Comparison of ENCODE assay signal across 33 mouse cellular contexts in the genomic region with DNA sequence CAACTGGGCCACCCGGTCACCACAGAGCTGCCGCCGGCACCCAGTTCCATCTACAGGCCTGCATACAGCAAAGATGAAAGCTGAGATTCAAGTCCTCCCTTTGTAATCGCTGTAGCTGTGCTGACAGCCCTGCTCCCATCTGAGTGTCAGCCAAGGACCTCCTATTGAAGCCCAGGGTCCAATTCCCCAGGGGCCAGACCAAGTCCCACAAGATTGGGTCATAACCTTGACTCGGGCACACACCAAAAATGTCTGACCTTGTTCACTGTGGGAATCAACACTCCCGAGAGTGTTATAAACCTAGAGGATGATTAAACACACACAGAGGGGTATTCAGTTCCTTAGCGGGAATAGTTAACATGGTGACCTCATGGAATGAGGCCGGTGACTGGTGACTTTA. TPM values are rescaled to one million over a fixed set of nuclear protein-coding genes. Genes with fewer than 3 reads are reported as not detected.
DNase-seq lines count a peak whose midpoint lies in the region; ATAC-seq and TF ChIP-seq lines count a peak whose summit lies in the region.
"Had no signal": no experiment of that assay in that cellular context is flagged by ENCODE, and none has a peak within 500 bp of the region (broad histone marks: within the 10 kb centered on the region; RNA-seq: fewer than 3 reads in every experiment).

No protein-coding gene starts in this region.

- TF ChIP-seq POLR2A in kidney, adult 2 months (IDR thresholded peaks at IDR 0.05; ENCODE audit: low read depth, low read length), result no peak
- no peak for TF ChIP-seq POLR2A in bone marrow, adult 2 months (IDR thresholded peaks at IDR 0.05; ENCODE audit: borderline replicate concordance, control insufficient read depth, low read depth, low read length)

- no peak for ATAC-seq in liver, embryonic 14.5 days (ENCODE audit: insufficient read depth)
- ATAC-seq: activated CD4-positive, CD25-positive, alpha-beta regulatory T cell, adult 4 months; forebrain, embryonic 15.5 days; midbrain, embryonic 13.5 days had no signal

- no peak for TF ChIP-seq EP300 in liver, embryonic 14.5 days (IDR thresholded peaks at IDR 0.05; ENCODE audit: low read depth)

- no peak for TF ChIP-seq CTCF in kidney, adult 2 months (conservative IDR thresholded peaks at IDR 0.05; ENCODE audit: insufficient read depth, insufficient read length, low read depth, low read length)
- no peak for TF ChIP-seq CTCF in bone marrow, adult 2 months (IDR thresholded peaks at IDR 0.05; ENCODE audit: control insufficient read depth, insufficient read depth, low read length)
- TF ChIP-seq CTCF in liver, embryonic 14.5 days (IDR thresholded peaks at IDR 0.05; ENCODE audit: low read depth), result no peak
- TF ChIP-seq CTCF in layer of hippocampus, adult 2 months (conservative IDR thresholded peaks at IDR 0.05), result no peak

- peak overlapping the region; percentile 59; the same call in 1 of the 2 replicates for H3K4me2 ChIP-seq in liver, embryonic 14.5 days (ENCODE audit: low read depth)
- H3K4me2 ChIP-seq: forebrain, embryonic 15.5 days; heart, embryonic 12.5 days; hindbrain, embryonic 15.5 days; lung, embryonic 15.5 days; midbrain, embryonic 13.5 days; neural tube, embryonic 13.5 days; stomach, embryonic 15.5 days had no signal

- no peaks in the 10 kb centered on the region for H3K27me3 ChIP-seq in kidney, adult 2 months (replicated peaks; ENCODE audit: control insufficient read depth, insufficient read depth, low read length)
- no peaks in the 10 kb centered on the region for H3K27me3 ChIP-seq in liver, embryonic 14.5 days (ENCODE audit: control insufficient read depth, insufficient read depth, low read length)
- H3K27me3 ChIP-seq: CH12.LX; forebrain, embryonic 15.5 days; heart, embryonic 12.5 days; hindbrain, embryonic 15.5 days; lung, embryonic 15.5 days; midbrain, embryonic 13.5 days; neural tube, embryonic 13.5 days; stomach, embryonic 15.5 days had no signal

- H3K4me1 ChIP-seq in kidney, adult 2 months (ENCODE audit: control insufficient read depth, insufficient read depth, low read length), result peaks cover 11% of the 10 kb centered on the region
- H3K4me1 ChIP-seq in bone marrow, adult 2 months (ENCODE audit: control insufficient read depth, insufficient read depth, low read length), result peaks cover 5% of the 10 kb centered on the region
- peaks cover 89% of the 10 kb centered on the region in 2 experiments for H3K4me1 ChIP-seq in liver, embryonic 14.5 days (replicated peaks; ENCODE audit: control insufficient read depth in 2 of 2, insufficient read depth in 2 of 2, low read length in 1 of 2)

- 50% methylated on average over 8 of the region's 8 CpGs for WGBS in kidney, adult 2 months
- 91% methylated on average over 8 of the region's 8 CpGs for WGBS in bone marrow, adult 2 months
- 83% methylated on average over 8 of the region's 8 CpGs for WGBS in liver, embryonic 14.5 days (ENCODE audit: insufficient replicate concordance)

- H3K9ac ChIP-seq in liver, embryonic 14.5 days (replicated peaks), result peak overlapping the region; percentile 60; the same call in 1 of the 2 replicates
- H3K9ac ChIP-seq: forebrain, embryonic 15.5 days; heart, embryonic 12.5 days; hindbrain, embryonic 15.5 days; lung, embryonic 15.5 days; midbrain, embryonic 13.5 days; neural tube, embryonic 13.5 days; stomach, embryonic 15.5 days had no signal

- H3K36me3 ChIP-seq in kidney, adult 2 months (ENCODE audit: control insufficient read depth, insufficient read depth, low read length), result no peaks in the 10 kb centered on the region
- peaks cover 2% of the 10 kb centered on the region for H3K36me3 ChIP-seq in liver, embryonic 14.5 days (replicated peaks; ENCODE audit: control insufficient read depth, insufficient read depth, low read depth)
- H3K36me3 ChIP-seq: forebrain, embryonic 15.5 days; hindbrain, embryonic 15.5 days had no signal

- H3K4me3 ChIP-seq in kidney, adult 2 months (ENCODE audit: insufficient read depth, low read depth, low read length), result no peak overlapping the region
- H3K4me3 ChIP-seq in bone marrow, adult 2 months (replicated peaks; ENCODE audit: control insufficient read depth, low read depth, low read length), result no peak overlapping the region
- no peak overlapping the region for H3K4me3 ChIP-seq in liver, embryonic 14.5 days (ENCODE audit: insufficient read depth in 1 of 2, low read depth in 2 of 2, low read length in 2 of 2)
- H3K4me3 ChIP-seq in layer of hippocampus, adult 2 months, result no peak overlapping the region
- H3K4me3 ChIP-seq: forebrain, embryonic 15.5 days; heart, embryonic 12.5 days; hindbrain, embryonic 10.5 days; hindbrain, embryonic 15.5 days; lung, embryonic 15.5 days; midbrain, embryonic 13.5 days; neural tube, embryonic 13.5 days; stomach, embryonic 15.5 days had no signal

- H3K9me3 ChIP-seq in liver, embryonic 14.5 days (ENCODE audit: control insufficient read depth, low read length), result no peaks in the 10 kb centered on the region
- H3K9me3 ChIP-seq: forebrain, embryonic 15.5 days; heart, embryonic 12.5 days; hindbrain, embryonic 10.5 days; hindbrain, embryonic 15.5 days; lung, embryonic 15.5 days; midbrain, embryonic 13.5 days; neural tube, embryonic 13.5 days; stomach, embryonic 15.5 days had no signal

- no peak overlapping the region for H3K27ac ChIP-seq in kidney, adult 2 months (ENCODE audit: insufficient read depth, low read depth, low read length)
- H3K27ac ChIP-seq in bone marrow, adult 2 months (ENCODE audit: control insufficient read depth, insufficient read depth, low read depth, low read length, poor library complexity), result peak overlapping the region; percentile 47
- H3K27ac ChIP-seq in liver, embryonic 14.5 days, result peak overlapping the region; percentile 85
- no peak overlapping the region for H3K27ac ChIP-seq in layer of hippocampus, adult 2 months
- H3K27ac ChIP-seq: forebrain, embryonic 15.5 days; hindbrain, embryonic 10.5 days; hindbrain, embryonic 15.5 days; lung, embryonic 15.5 days; midbrain, embryonic 13.5 days; neural tube, embryonic 13.5 days; stomach, embryonic 15.5 days had no signal

- DNase-seq in adrenal gland, postnatal 10 days, result peak; percentile 46
- no peak for DNase-seq in adrenal gland, adult 18-20 months (ENCODE audit: low spot score in 2 of 2)
- DNase-seq in kidney, adult 2 months, result peak; percentile 66
- no peak for DNase-seq in kidney, postnatal 36 days
- no peak for DNase-seq in liver, embryonic 14.5 days (ENCODE audit: low read depth in 3 of 3, low spot score in 3 of 3)
- DNase-seq in layer of hippocampus, adult 2 months (ENCODE audit: low spot score in 2 of 2), result no peak
- no peak for DNase-seq in spleen, postnatal 36 days (ENCODE audit: low spot score in 2 of 2)
- DNase-seq: adrenal gland, adult 8-10 months; cerebellum, adult 11-12 months; cerebellum, adult 9-11 months; gastrocnemius, postnatal 25 days; heart, adult 11 months; heart, postnatal 14 days; kidney, adult 8-10 months; layer of hippocampus, postnatal 36 days; left cerebral cortex, postnatal 4 days; lung, postnatal 36 days had no signal

RNA-seq across cellular contexts. Expression of a gene that starts 11.9 kb away (rescaled TPM):
- total RNA-seq in adrenal gland, postnatal 10 days (2021), result 10 to 100 TPM; 14.2 to 20.0 TPM
- 10 to 100 TPM; 15.0 to 15.5 TPM for total RNA-seq in adrenal gland, adult 18-20 months (2021)
- 11.3 and 12.1 TPM in 2 replicates for polyA plus RNA-seq in kidney, adult 2 months (2012; rRNA removed)
- polyA plus RNA-seq in bone marrow, adult 2 months (2011; ENCODE audit: insufficient read depth, insufficient read length, low replicate concordance, missing spikeins), result 13.0 and 14.4 TPM in 2 replicates
- 4.8 and 4.9 TPM in 2 replicates for polyA plus RNA-seq in liver, embryonic 14.5 days (2012; rRNA removed)
- polyA plus RNA-seq in liver, embryonic 14.5 days (2014; fragmentation: Nextera tagmentation; extraction: Ambion mirVana), result 6.7 TPM in 2 replicates
- total RNA-seq in layer of hippocampus, adult 2 months (2021), result 10 to 100 TPM; 25.8 to 28.1 TPM

RNA-seq across cellular contexts. Expression of a gene that starts 21.7 kb away (rescaled TPM):
- not detected for total RNA-seq in adrenal gland, postnatal 10 days (2021)
- total RNA-seq in adrenal gland, adult 18-20 months (2021), result under 1 TPM in 1 of 2 experiments, not detected in 1; 0.20 TPM
- polyA plus RNA-seq in kidney, adult 2 months (2012; rRNA removed), result 369 and 376 TPM in 2 replicates
- polyA plus RNA-seq in bone marrow, adult 2 months (2011; ENCODE audit: insufficient read depth, insufficient read length, low replicate concordance, missing spikeins), result 1.6 TPM in 1 of 2 replicates, not detected in the other
- not detected in 2 replicates for polyA plus RNA-seq in liver, embryonic 14.5 days (2012; rRNA removed)
- not detected in 2 replicates for polyA plus RNA-seq in liver, embryonic 14.5 days (2014; fragmentation: Nextera tagmentation; extraction: Ambion mirVana)
- not detected for total RNA-seq in layer of hippocampus, adult 2 months (2021)
- total RNA-seq: adrenal gland, adult 8-10 months; common myeloid progenitor, adult 5-6 weeks; gastrocnemius, adult 18-20 months; gastrocnemius, postnatal 25 days; heart, postnatal 14 days; left cerebral cortex, postnatal 4 days; megakaryocyte-erythroid progenitor cell, adult 5-6 weeks had no signal
- polyA plus RNA-seq: C2C12; embryonic facial prominence, embryonic 14.5 days; forebrain, embryonic 15.5 days; heart, embryonic 12.5 days; hindbrain, embryonic 10.5 days; lung, embryonic 15.5 days; midbrain, embryonic 13.5 days; neural tube, embryonic 13.5 days had no signal

Comparison
In these comparisons a context has a peak if more than half of its experiments do, and no peak if none do; other contexts are left out.
1. DNase-seq: peak in adrenal gland, postnatal 10 days (single experiment) and kidney, adult 2 months (single experiment); none in adrenal gland, adult 18-20 months (0 of 2), kidney, postnatal 36 days (0 of 2), liver, embryonic 14.5 days (0 of 3), layer of hippocampus, adult 2 months (0 of 2) and spleen, postnatal 36 days (0 of 2).
2. H3K27ac ChIP-seq: peak in bone marrow, adult 2 months (single experiment) and liver, embryonic 14.5 days (single experiment); none in kidney, adult 2 months (single experiment) and layer of hippocampus, adult 2 months (single experiment).